Mouse (Mus musculus) spleen, postnatal 4 days (tissue): ENCODE results near the gene Dtnbp1.
A peak's percentile ranks its signal among the peaks of the same experiment; 100 is the strongest.

Source experiments
- DNase-seq, 2 experiments: peaks; one replicate each; pipeline ENCODE4 v3.0.0; 2022; ENCODE audit warnings: low spot score in 2 of 2

Dtnbp1 gene

GRCm38 (mm10) chr13:44904271-44904670 is 97.7 kb downstream of the Dtnbp1 start:
- no peak for DNase-seq

- no peak for DNase-seq
Observed at GRCm38 (mm10) chr13:44903416-44903815, 98.5 kb downstream of the Dtnbp1 start.

- no peak for DNase-seq
Observed at GRCm38 (mm10) chr13:44902299-44902698, 99.6 kb downstream of the Dtnbp1 start.

GRCm38 (mm10) chr13:44896211-44896610 is 105.7 kb downstream of the Dtnbp1 start:
- DNase-seq = peak in 1 of 2 experiments; percentile 56

- DNase-seq = no peak
Observed at GRCm38 (mm10) chr13:44891813-44892730, 109.9 kb downstream of the Dtnbp1 start.

GRCm38 (mm10) chr13:44890612-44891011 is 111.3 kb downstream of the Dtnbp1 start:
- no peak for DNase-seq

- DNase-seq = no peak
Observed at GRCm38 (mm10) chr13:44886221-44886620, 115.7 kb downstream of the Dtnbp1 start.

- DNase-seq = no peak
Observed at GRCm38 (mm10) chr13:44881001-44881400, 120.9 kb downstream of the Dtnbp1 start.

GRCm38 (mm10) chr13:44876799-44877198 is 125.1 kb downstream of the Dtnbp1 start:
- DNase-seq = no peak
